Mouse (Mus musculus) midbrain, embryonic 13.5 days (tissue): Measurements from ENCODE around the gene Kcnq2. TPM values are rescaled to one million over a fixed set of nuclear protein-coding genes. Genes with fewer than 3 reads are reported as not detected.

Source experiments
- ATAC-seq: fragments of 200-750 bp; cut with Nextera tagmentation; 2 replicates; pipeline ENCODE4 v1.8.0; 2017; ENCODE audit warnings: mild to moderate bottlenecking, moderate TSS enrichment, moderate library complexity
- H3K27ac ChIP-seq: fragments of 300-500 bp; sonication (generic); 2 replicates; pipeline ENCODE4 v1.5.1; 2015; ENCODE audit warnings: inconsistent platforms, mild to moderate bottlenecking, moderate library complexity
- H3K27me3 ChIP-seq: fragments of 300-500 bp; sonication (generic); 2 replicates; pipeline ENCODE4 v1.6.1; 2015; ENCODE audit warnings: mild to moderate bottlenecking, inconsistent platforms
- H3K36me3 ChIP-seq: fragments of 300-500 bp; sonication (generic); 2 replicates; pipeline ENCODE4 v1.6.1; 2015; ENCODE audit warnings: mild to moderate bottlenecking, inconsistent platforms
- H3K4me1 ChIP-seq: fragments of 300-500 bp; sonication (generic); replicated peaks from 2 replicates; pipeline ENCODE4 v1.6.1; 2015; ENCODE audit warnings: inconsistent platforms
- H3K4me2 ChIP-seq: fragments of 300-500 bp; sonication (generic); replicated peaks from 2 replicates; pipeline ENCODE4 v1.6.1; 2015; ENCODE audit warnings: moderate library complexity, mild to moderate bottlenecking, inconsistent platforms
- H3K4me3 ChIP-seq: fragments of 300-500 bp; sonication (generic); replicated peaks from 2 replicates; pipeline ENCODE4 v1.5.1; 2015; ENCODE audit warnings: mild to moderate bottlenecking, inconsistent platforms
- H3K9ac ChIP-seq: fragments of 300-500 bp; sonication (generic); replicated peaks from 2 replicates; pipeline ENCODE4 v1.6.1; 2015; ENCODE audit warnings: mild to moderate bottlenecking, inconsistent platforms
- H3K9me3 ChIP-seq: fragments of 300-500 bp; sonication (generic); 2 replicates; pipeline ENCODE4 v1.6.1; 2016; ENCODE audit warnings: mild to moderate bottlenecking, inconsistent platforms
- WGBS: fragments of 180-500 bp; shearing (Covaris S2); methylation state at CpG from one replicate; pipeline ENCODE4 v1.1.7; 2015; 5-methylcytosine and 5-hydroxymethylcytosine counted together
- polyA plus RNA-seq: library from polyadenylated mRNA; unstranded; fragments of >200 nt; fragmentation: Nextera tagmentation; extraction: Ambion mirVana; gene quantifications from 2 replicates; pipeline ENCODE4 v1.2.1, GENCODE M21; 2015

Kcnq2 gene
- polyA plus RNA-seq, 1 experiment from 2014 or later, result 47.3 TPM

DNA sequence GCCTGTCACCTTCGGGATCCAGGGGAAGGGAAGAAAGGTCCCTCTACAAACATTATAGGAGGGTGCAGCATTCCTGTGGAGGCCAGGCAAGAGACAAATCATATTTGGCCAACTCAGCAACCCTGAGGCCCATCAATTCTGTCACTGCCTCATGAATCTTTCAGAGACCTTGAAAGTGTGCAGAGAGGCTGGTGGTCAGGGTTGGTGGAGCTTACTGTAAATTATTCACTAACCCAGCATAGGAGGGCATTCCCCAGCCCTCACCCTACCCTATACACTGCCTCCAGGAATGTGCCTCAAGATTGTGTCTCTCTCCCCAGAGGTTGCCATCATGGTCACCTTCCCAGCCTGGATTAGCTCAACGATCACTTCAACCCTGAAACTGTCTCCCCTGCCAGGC, 9.6 kb upstream of the Kcnq2 start:
- no peak for ATAC-seq
- 81% methylated on average over 2 of the region's 2 CpGs for WGBS
- peaks cover 4% of the 10 kb centered on the region for H3K36me3 ChIP-seq
- no peak overlapping the region for H3K9ac ChIP-seq
- no peak overlapping the region for H3K4me3 ChIP-seq
- H3K27ac ChIP-seq, result no peak overlapping the region
- peaks cover 25% of the 10 kb centered on the region for H3K27me3 ChIP-seq
- no peak overlapping the region for H3K4me2 ChIP-seq
- peaks cover 15% of the 10 kb centered on the region for H3K4me1 ChIP-seq
- H3K9me3 ChIP-seq, result no peaks in the 10 kb centered on the region

DNA sequence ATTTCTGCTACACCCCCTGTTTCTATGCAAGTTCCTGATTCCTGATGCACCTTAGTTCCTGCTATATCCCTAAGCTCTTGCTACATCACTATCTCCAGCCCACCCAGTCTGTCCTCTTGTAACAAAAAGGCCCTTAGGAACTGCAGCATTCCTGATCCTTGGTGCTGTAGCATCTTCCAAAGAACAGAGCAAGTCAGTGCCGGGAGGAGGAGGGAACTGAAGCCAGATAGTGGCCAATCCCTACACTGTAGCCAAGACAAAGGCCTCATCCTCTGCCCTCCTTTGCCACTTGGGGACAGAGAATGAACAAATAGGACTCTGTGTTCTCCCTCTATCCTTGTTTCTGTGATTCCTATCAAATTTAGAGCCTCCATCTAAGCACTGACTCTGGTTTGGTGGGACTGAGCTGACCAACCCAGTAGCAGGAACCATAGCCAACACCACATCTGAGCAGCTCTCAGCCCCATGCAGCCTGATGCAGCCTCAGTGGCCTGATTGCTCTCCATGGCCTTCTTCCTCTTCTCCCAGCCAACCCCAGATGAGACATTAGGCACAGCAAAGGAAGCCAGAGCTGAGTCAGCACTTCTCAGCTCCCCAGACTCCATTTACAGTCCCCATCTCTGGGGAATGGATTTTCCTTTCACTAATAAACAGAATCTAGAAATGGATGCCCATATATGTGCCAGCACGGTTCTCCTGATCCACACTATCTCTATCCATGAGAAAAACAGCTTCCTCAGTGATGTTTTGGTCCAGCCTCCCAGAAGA, 8.6 kb upstream of the Kcnq2 start:
- no peaks in the 10 kb centered on the region for H3K36me3 ChIP-seq
- H3K4me3 ChIP-seq, result no peak overlapping the region
- no peak overlapping the region for H3K9ac ChIP-seq
- H3K9me3 ChIP-seq, result no peaks in the 10 kb centered on the region
- no peak overlapping the region for H3K4me2 ChIP-seq
- H3K27ac ChIP-seq, result no peak overlapping the region
- no peak for ATAC-seq
- peaks cover 21% of the 10 kb centered on the region for H3K27me3 ChIP-seq
- peaks cover 14% of the 10 kb centered on the region for H3K4me1 ChIP-seq
- WGBS, result 55% methylated on average over 2 of the region's 2 CpGs

DNA sequence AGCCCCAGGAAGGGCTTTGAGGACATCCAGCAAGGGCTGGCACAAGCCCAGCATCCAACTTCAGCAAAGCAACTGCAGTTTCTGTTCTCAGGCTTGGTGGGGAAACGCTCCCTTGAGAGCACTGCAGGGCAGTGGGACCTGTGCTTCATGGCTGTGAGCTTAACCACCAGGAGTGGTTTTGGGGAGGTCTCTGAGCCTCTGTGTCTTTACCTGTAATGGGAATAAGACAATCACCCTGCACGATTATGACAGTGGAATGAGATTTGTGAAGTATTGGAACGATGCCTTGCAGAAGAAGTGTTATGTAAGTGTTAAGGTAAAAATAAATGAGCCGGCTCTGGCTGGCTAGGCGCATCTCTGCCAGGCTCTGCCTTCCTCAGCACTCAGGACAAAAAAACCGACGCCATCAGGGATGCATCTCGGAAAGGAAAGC, 7.6 kb upstream of the Kcnq2 start:
- no peaks in the 10 kb centered on the region for H3K9me3 ChIP-seq
- no peak overlapping the region for H3K27ac ChIP-seq
- H3K27me3 ChIP-seq, result peaks cover 25% of the 10 kb centered on the region
- H3K36me3 ChIP-seq, result no peaks in the 10 kb centered on the region
- 66% methylated on average over 8 of the region's 8 CpGs for WGBS
- peaks cover 4% of the 10 kb centered on the region for H3K4me1 ChIP-seq
- no peak overlapping the region for H3K4me3 ChIP-seq
- ATAC-seq, result no peak
- no peak overlapping the region for H3K9ac ChIP-seq
- H3K4me2 ChIP-seq, result no peak overlapping the region

GRCm38 (mm10) chr2:181139641-181140193, 4.6 kb upstream of the Kcnq2 start:
- Histone ChIP-seq H3K9me3 (no peaks in the 10 kb centered on the region), H3K36me3 (no peaks in the 10 kb centered on the region), H3K9ac (no peak overlapping the region), H3K27me3 (peaks cover 45% of the 10 kb centered on the region), H3K4me1 (peaks cover 4% of the 10 kb centered on the region; the same call in 1 of the 2 replicates), H3K4me3 (no peak overlapping the region), H3K4me2 (no peak overlapping the region), H3K27ac (no peak overlapping the region)
- 92% methylated on average over 5 of the region's 5 CpGs for WGBS
- no peak for ATAC-seq

- 6% methylated on average over 6 of the region's 6 CpGs for WGBS
- no peaks in the 10 kb centered on the region for H3K9me3 ChIP-seq
- H3K27me3 ChIP-seq, result peaks cover 49% of the 10 kb centered on the region
- no peak overlapping the region for H3K4me2 ChIP-seq
- no peak overlapping the region for H3K27ac ChIP-seq
- H3K36me3 ChIP-seq, result 0 out of 2 replicates have a peak, but pooled peaks cover 2% of the 10 kb centered on the region
- ATAC-seq, result no peak
- H3K4me1 ChIP-seq, result peaks cover 25% of the 10 kb centered on the region
- H3K4me3 ChIP-seq, result no peak overlapping the region
- no peak overlapping the region for H3K9ac ChIP-seq
These were observed 1.8 kb upstream of the Kcnq2 start for GRCm38 (mm10) chr2:181136934-181137333.

DNA sequence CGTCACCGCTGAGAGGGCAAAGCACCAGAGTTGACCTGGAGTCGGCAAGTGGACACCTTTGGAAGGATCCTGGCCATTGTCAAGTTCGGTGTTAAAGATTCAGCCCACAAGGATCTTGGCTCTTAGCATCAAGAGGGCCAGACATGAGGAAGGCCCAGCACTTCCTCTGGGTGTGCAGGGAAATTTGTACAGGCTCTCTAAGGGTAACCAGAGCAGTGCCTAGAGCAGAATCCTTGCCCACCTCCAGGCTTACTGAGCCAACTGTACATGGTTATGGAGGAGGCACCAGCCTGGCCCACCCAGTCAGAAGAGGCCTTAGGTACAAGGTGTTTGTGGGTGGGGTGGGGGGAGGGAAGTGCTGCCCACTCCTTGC, 332 bp upstream of the Kcnq2 start:
- Histone ChIP-seq H3K4me1 (peaks cover 40% of the 10 kb centered on the region), H3K27ac (peak overlapping the region; percentile 94), H3K36me3 (0 out of 2 replicates have a peak, but pooled peaks cover 2% of the 10 kb centered on the region), H3K9me3 (no peaks in the 10 kb centered on the region), H3K4me3 (peak overlapping the region; percentile 73), H3K9ac (peak overlapping the region; percentile 90), H3K27me3 (peaks cover 49% of the 10 kb centered on the region), H3K4me2 (peak overlapping the region; percentile 70)
- WGBS, result 5% methylated on average over 4 of the region's 4 CpGs
- ATAC-seq, result peak; percentile 12

DNA sequence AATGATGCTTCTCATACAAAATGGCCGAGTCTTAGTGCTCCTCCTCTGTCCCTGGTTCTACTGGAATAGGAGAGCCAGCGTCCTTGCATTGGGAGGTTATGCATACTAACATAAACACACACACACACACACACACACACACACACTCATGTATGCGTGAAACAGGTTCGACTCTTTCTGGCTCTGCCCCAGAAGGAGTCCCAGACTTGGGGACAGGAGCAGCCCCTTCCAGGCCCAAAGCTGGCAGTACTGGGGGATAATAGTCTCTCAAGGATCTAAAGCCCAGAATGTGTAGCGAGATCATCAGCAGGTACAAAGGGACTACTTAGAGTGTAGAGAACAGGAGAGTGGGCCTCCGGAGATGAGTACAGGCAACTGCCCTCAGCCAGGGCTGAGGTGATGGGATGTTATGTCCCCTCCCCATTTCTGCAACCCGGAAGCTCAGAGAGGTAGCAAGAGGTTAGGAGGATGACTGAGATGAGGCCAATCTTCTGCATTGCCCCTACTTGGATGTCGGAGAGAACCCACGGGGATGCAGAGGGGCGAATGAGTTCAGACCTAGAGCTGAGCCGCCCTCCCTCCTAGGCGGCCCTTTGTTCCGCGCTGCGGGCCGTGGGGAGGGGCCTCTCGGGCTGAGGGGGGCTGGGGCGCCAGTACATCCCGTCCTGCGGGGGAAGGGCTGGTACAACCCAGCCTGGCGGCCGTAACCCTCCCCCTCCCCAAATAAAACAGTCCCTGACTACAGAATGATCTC, 1.1 kb downstream of the Kcnq2 start:
- Histone ChIP-seq H3K27me3 (peaks cover 41% of the 10 kb centered on the region), H3K9me3 (no peaks in the 10 kb centered on the region), H3K4me3 (peak overlapping the region; percentile 73), H3K27ac (peak overlapping the region; percentile 94), H3K9ac (peak overlapping the region; percentile 90), H3K4me1 (peaks cover 52% of the 10 kb centered on the region), H3K36me3 (0 out of 2 replicates have a peak, but pooled peaks cover 2% of the 10 kb centered on the region), H3K4me2 (peak overlapping the region; percentile 70)
- 12% methylated on average over 13 of the region's 22 CpGs for WGBS
- ATAC-seq, result peak; percentile 87

DNA sequence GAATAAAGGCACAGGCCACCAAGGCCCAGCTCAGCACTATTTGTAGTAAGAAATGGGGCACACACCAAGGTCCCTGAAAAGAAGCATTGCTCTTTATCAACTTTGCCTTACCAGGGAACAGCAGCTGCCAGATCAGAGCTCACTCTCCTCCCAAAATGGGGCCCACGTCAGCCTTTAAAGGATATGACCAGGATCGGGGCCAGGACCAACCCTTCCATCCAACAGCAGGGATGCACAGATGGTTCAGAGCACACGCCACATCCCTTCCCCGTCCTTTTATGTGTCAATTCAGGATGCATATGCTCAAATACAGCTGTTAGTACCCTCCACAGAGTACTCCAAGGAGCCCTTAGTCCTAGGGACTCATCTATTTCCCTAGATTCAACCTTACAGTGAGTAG, 4.9 kb downstream of the Kcnq2 start:
- H3K4me1 ChIP-seq, result peaks cover 66% of the 10 kb centered on the region
- H3K9me3 ChIP-seq, result no peaks in the 10 kb centered on the region
- peaks cover 11% of the 10 kb centered on the region for H3K27me3 ChIP-seq
- no peak for ATAC-seq
- no peak overlapping the region for H3K9ac ChIP-seq
- WGBS, result 74% methylated on average over 4 of the region's 4 CpGs
- no peak overlapping the region for H3K27ac ChIP-seq
- H3K36me3 ChIP-seq, result 0 out of 2 replicates have a peak, but pooled peaks cover 2% of the 10 kb centered on the region
- H3K4me2 ChIP-seq, result no peak overlapping the region
- no peak overlapping the region for H3K4me3 ChIP-seq

DNA sequence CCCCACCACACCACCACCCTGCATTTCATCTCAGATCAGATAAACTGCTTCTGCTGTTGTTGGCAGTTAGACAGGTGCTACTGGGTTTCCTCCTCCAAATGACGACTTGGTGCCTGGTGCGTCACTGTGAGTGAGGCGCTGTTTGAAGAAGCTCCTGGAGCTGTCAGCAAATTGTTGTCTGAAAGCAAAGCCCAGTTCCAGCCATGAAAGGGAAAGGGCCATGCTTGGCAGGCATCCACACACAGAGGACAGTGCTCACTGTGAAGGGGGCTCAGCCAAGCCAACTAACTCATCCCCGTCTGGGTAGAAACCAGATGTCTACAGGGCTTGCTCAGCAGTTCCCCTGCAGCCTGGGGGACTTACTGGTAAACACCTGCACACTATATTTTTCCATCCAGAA, 6.1 kb downstream of the Kcnq2 start:
- no peak for ATAC-seq

GRCm38 (mm10) chr2:181127786-181128185, 7.3 kb downstream of the Kcnq2 start:
- Histone ChIP-seq H3K27ac (no peak overlapping the region), H3K4me1 (peaks cover 67% of the 10 kb centered on the region), H3K4me2 (no peak overlapping the region), H3K36me3 (0 out of 2 replicates have a peak, but pooled peaks cover 2% of the 10 kb centered on the region), H3K27me3 (no peaks in the 10 kb centered on the region), H3K9me3 (no peaks in the 10 kb centered on the region), H3K9ac (no peak overlapping the region), H3K4me3 (no peak overlapping the region)
- ATAC-seq, result no peak
- WGBS, result 29% methylated on average over 3 of the region's 3 CpGs

More for the DNA sequence above, 6.1 kb downstream of the Kcnq2 start:
- Histone ChIP-seq H3K36me3 (0 out of 2 replicates have a peak, but pooled peaks cover 2% of the 10 kb centered on the region), H3K4me2 (no peak overlapping the region), H3K9me3 (no peaks in the 10 kb centered on the region), H3K27me3 (no peaks in the 10 kb centered on the region), H3K27ac (no peak overlapping the region), H3K4me3 (no peak overlapping the region), H3K9ac (no peak overlapping the region), H3K4me1 (peaks cover 67% of the 10 kb centered on the region)
- WGBS, result 81% methylated on average over 4 of the region's 4 CpGs

DNA sequence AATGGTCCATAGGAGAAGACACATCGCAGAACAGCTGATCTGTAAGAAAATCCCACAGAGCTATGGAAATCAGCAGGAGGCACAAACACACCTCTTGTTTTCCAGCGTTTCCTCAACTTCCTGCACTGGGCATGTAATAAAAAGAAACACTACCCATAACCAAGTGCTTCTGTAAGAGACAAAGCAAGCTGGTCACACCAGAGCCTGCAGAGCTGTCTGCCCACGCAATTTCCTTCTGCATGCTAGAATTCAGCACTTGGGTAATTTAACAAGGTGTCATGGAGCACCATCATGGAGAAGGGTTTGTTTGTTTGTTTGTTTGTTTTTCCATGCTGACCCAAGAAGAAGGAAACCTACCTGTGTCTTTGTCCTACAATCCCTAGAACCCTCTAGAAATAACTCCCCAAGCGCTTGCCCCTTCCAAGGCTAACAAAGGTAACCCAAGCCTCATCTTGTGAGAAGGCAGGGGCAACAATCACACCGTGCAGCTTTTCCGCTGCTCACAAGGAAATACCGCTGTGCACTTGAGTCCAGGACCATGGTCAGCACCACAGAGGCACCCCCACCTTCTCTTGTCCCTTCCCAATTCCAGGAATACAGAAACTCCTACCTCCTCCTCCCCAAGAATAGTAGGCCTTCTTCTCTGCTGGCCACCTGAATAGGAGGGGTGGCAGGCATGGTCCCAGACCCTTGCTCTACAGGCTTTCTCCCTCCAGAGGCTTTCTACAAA, 9.2 kb downstream of the Kcnq2 start:
- no peaks in the 10 kb centered on the region for H3K36me3 ChIP-seq
- H3K9me3 ChIP-seq, result no peaks in the 10 kb centered on the region
- no peaks in the 10 kb centered on the region for H3K27me3 ChIP-seq
- no peak overlapping the region for H3K4me2 ChIP-seq
- peaks cover 67% of the 10 kb centered on the region for H3K4me1 ChIP-seq
- no peak for ATAC-seq
- WGBS, result 54% methylated on average over 7 of the region's 7 CpGs
- no peak overlapping the region for H3K4me3 ChIP-seq
- H3K27ac ChIP-seq, result no peak overlapping the region
- H3K9ac ChIP-seq, result no peak overlapping the region
